Mouse (Mus musculus) MN1 (cell line): ENCODE data around the gene Pakap.

Experiments used
- DNase-seq: peaks from one replicate; pipeline ENCODE4 v3.0.0-alpha.2; 2016; ENCODE audit warnings: low spot score

Pakap gene

DNA sequence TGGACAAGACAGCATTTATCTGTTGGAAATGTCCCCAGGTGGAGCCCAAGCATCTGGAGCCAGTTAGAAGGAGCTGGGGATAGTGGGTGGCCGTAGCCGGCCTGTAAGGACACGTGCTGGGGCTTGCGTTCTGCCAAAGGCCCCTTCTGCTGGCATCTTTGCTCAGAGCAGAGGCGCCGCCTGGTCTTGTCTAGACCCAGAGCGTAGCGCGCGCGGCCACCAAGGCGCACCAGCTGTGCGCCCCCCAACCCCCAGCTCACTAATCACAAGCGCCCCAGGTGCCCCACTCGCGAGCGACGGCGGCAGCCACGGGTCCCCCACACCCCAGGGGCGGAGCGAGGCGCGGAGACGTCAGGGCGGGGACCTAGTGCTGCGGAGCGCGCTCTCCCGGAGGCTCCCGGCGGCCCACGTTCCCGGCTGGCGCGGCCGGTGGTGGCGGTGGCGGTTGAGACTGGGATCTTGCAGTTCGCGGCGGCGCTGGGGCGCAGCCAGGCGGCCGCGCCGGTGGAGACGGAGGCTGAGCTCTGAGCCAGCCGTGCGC, at the start of gene Pakap:
Gene Pakap (plus strand): TSS at position 514 of the 541 bp plus-strand sequence.
- DNase-seq: no peak

DNA sequence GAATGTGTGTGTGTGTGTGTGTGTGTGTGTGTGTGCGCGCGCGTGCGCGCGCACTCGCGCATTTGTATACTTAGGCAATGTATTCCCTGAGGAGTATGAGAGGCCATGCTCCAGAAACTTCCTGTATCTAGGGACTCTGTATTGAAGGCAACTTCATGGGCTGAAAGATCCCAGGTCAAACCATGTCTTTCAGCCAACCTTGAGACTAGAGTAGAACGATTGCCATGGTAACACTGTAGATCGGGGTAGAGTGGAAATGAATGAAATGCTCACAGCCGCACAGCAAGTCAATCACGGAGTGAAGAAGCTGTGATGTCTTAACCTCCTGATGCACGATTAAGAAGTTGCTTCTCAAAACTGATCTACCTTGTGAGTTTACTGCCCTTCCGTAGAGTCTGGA, 44.5 kb upstream of the Pakap start:
- no peak for DNase-seq

DNA sequence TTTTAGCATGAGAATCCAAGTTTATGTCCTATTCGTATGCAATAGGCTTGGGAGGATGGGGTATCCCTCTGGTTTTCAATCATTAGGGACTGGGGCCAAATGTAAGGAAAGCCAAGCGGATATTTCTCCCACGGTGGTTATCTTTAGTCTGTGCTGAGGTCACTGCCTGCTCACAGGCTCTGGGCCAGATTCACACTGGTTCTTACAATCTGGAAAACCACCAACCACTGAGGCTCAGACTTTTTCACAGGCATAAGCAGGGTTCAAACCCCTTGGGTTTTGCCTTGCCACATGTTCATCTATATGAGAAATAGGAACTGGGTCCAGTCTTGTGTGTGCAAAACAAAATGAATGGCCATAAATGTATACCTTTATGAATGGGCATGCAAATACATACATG, 43.5 kb upstream of the Pakap start:
- DNase-seq: no peak

GRCm38 (mm10) chr4:57525221-57526011, 42.6 kb upstream of the Pakap start:
- no peak for DNase-seq

- no peak for DNase-seq
Measured at GRCm38 (mm10) chr4:57528296-57528695, 39.7 kb upstream of the Pakap start.

DNA sequence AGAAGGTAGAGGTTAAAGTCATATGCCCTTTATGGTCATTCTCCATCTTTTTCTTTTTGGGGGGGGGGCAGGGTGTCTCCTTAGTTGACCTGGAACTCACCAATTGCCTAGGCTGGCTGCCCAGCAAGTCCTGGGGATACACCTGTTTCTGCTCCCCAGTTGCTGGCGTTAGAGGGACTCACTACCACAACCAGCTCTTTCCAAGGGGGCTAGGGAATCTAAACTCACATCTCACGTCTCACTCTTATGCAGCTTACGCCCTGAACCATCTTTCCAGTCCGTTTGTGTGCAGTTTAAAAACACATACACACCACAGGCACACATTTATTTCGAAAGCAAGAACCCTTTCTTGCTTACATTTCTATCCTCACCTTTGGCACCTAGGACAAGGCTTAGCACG, 34.3 kb upstream of the Pakap start:
- no peak for DNase-seq

DNA sequence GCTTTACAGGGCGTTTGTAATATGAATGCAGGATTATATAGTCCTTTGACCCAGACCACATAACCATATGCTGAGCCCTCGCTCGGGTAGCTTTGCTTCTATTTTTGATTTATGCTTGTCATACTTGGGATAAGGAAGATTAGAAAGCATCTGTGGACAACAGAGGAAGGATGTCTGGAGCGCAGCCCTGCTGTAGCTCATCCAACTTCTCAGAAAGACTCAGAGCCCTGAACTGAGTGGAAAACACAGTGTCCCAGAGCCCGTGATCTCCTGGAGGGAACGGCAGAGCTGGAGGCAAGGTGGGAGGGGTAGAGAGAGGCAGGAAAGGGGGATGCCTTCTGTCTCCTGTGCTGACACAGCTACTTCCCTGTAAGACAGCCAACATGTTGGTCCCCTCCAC, 33.7 kb upstream of the Pakap start:
- DNase-seq: no peak

DNA sequence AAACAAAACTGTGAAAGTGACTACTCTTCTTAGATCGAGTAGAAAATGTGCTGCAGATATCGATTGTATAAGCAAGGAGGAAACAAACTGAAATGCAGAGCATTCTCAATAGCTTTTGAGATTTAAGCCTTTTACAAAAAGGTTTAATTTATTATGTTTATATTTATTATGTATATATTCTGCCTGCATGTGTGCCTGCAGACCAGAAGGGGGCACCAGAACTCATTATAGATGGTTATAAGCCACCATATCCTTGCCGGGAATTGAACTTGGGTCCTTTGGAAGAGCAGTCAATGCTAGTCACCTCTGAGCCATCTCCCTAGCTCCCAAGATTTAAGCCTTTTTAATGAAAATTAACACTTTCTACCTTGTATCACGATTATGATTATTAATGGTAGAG, 32.9 kb upstream of the Pakap start:
- DNase-seq: no peak

DNA sequence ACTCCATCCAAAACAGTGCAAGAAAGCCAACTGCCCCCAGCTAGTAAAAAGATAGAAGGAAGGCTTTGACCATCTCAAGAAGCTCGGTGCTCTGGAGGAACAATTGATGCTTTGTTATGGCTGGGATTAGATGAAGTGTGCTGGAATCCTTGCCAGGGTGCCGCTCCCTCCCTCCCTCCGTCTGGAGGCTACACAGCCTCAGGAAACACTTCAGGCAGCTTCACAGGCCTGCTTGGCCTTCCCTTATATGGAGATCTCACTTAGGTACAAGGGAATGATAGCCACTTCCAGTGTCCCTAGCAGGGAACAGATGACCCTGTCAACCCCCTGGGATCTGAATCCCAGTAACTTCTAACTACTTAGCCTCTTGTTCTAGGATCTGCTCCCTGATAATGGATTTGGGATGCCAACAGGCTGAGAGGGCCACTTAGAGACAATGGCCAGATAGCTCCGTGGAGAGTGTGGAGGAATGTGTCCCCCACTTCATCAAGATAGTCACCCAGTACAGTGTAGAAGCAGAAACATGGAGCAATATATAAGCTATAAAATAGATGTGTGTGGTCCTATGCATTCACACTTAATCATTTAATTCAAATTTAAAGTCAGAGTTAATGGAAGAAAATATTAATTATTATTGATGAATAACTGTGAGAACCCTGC, 29.8 kb upstream of the Pakap start:
- no peak for DNase-seq

DNA sequence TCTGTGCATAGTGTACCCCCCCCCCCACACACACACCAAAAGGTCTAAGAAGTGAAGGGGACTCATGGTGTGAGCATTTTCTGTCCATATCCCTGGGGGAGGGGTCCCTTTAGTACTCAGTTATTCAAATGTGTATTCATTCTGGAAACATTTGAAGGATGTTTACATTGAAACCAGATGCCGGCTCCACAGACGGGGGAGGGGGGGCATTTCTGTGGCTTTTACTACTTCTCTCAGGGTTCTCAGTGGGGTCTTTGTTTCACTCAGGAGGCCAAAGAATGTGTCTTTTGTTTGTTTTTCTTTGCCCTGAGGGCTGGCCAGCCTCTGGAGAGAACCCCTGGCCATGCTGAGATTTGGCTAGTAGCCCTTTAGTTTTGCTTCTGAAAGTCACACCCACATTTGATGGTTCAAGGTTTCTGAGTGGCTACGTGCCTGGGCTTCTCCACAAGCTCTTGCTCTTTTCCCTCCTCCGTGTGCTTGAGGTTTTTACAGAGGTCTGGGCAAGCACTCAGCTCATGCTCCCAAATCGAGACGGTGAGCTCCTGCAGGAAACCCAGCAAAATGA, 24.2 kb upstream of the Pakap start:
- no peak for DNase-seq

GRCm38 (mm10) chr4:57547785-57548184, 20.2 kb upstream of the Pakap start:
- no peak for DNase-seq

- no peak for DNase-seq
Measured at GRCm38 (mm10) chr4:57550216-57550615, 17.8 kb upstream of the Pakap start.

- DNase-seq: no peak
Measured at GRCm38 (mm10) chr4:57557102-57557501, 10.9 kb upstream of the Pakap start.

- DNase-seq: no peak
Measured at GRCm38 (mm10) chr4:57559438-57559837, 8.5 kb upstream of the Pakap start.

- DNase-seq: no peak
Measured at GRCm38 (mm10) chr4:57560010-57560409, 8.0 kb upstream of the Pakap start.

- no peak for DNase-seq
Measured at GRCm38 (mm10) chr4:57561055-57561454, 6.9 kb upstream of the Pakap start.

DNA sequence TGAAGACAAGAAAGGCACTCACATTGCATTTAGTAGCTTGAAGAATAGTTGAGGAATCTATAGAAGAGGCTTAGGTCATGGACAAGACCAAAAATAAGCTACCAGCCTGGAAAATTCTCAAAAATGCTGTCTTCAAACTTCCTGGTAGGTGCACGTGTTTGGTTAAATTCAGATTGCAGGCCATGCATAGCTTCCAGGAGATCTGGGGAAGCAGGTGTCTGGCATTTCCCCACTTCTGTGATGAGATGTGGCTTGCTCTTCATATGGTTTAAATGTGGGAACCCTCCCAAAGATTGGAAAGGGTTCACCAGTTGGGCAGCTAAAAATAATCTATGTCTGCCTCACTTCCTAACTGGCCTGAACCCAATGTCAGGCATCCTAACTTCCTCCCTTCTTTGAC, 2.7 kb upstream of the Pakap start:
- DNase-seq: no peak

DNA sequence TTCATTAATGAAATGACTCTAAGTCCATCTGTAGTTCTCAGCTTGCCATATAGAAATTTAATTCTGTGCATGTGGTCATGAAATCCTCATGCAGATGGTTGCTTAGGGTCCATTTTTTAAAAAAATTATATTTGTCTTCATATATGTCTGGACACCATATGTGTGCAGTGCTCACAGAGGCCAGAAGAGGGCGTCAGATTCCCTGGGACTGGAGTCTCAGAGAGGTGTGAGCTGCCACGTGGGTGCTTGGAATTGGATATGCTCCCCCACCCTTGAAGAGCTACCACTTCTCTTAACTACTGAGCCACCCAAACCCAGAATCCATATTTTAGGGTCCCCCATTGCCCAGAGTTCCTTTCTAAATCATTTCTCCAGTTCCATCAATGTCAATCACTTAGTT, 2.2 kb upstream of the Pakap start:
- DNase-seq: no peak

GRCm38 (mm10) chr4:57568268-57569068, 489 bp downstream of the Pakap start:
- DNase-seq: no peak

- DNase-seq: no peak
Measured at GRCm38 (mm10) chr4:57569069-57569355, 1.0 kb downstream of the Pakap start.

DNA sequence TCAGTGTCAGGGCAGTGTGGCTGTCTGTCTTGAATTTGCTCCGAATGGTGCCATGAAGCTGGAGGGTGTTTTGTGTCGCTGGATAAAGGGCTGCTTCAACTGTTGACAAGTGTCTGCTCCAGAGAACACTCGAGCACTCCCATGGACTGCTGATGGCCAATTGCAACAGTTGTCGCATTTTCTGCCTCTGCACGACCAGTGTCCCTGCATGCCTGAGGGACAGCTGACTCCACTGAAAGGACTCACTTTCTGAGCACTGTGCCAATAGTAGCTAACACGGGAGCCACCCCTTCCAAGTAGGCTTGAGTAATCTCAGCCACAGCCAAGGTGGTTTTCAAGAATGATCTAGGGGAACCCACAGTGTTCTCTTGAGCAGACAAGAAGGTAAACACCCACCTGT, 1.7 kb downstream of the Pakap start:
- DNase-seq: no peak

- no peak for DNase-seq
Measured at GRCm38 (mm10) chr4:57570229-57570628, 2.2 kb downstream of the Pakap start.

- DNase-seq: no peak
Measured at GRCm38 (mm10) chr4:57574181-57574580, 6.2 kb downstream of the Pakap start.
